In genomic region chr7:25669158-25669557, GRCm38 (mm10) we compare ENCODE assay signal across 29 mouse cellular contexts. TPM values are rescaled to one million over a fixed set of nuclear protein-coding genes. Genes with fewer than 3 reads are reported as not detected.
DNase-seq lines count a peak whose midpoint lies in the region; ATAC-seq and TF ChIP-seq lines count a peak whose summit lies in the region.
"Had no signal": no experiment of that assay in that cellular context is flagged by ENCODE, and none has a peak within 500 bp of the region (broad histone marks: within the 10 kb centered on the region; RNA-seq: fewer than 3 reads in every experiment).

No protein-coding gene starts in this region.

- no peaks in the 10 kb centered on the region for H3K9me3 ChIP-seq in stomach, embryonic 15.5 days
- H3K9me3 ChIP-seq in stomach, postnatal 0 days (ENCODE audit: control insufficient read depth, low read length), result no peaks in the 10 kb centered on the region
- H3K9me3 ChIP-seq: embryonic facial prominence, embryonic 13.5 days; embryonic facial prominence, embryonic 15.5 days; forebrain, embryonic 10.5 days; forebrain, embryonic 12.5 days; G1E had no signal

- WGBS in stomach, embryonic 15.5 days, result 89% methylated on average over 10 of the region's 10 CpGs
- 85% methylated on average over 10 of the region's 10 CpGs for WGBS in stomach, postnatal 0 days

- H3K4me1 ChIP-seq in stomach, embryonic 15.5 days, result no peaks in the 10 kb centered on the region
- no peaks in the 10 kb centered on the region for H3K4me1 ChIP-seq in stomach, postnatal 0 days (replicated peaks; ENCODE audit: control insufficient read depth, insufficient read depth)
- H3K4me1 ChIP-seq: embryonic facial prominence, embryonic 13.5 days; embryonic facial prominence, embryonic 15.5 days; forebrain, embryonic 10.5 days; forebrain, embryonic 12.5 days had no signal

- no peak overlapping the region for H3K4me2 ChIP-seq in stomach, embryonic 15.5 days
- no peak overlapping the region for H3K4me2 ChIP-seq in stomach, postnatal 0 days (replicated peaks; ENCODE audit: low read depth)
- H3K4me2 ChIP-seq: embryonic facial prominence, embryonic 13.5 days; embryonic facial prominence, embryonic 15.5 days; forebrain, embryonic 12.5 days had no signal

- no peak overlapping the region for H3K27ac ChIP-seq in stomach, embryonic 15.5 days
- H3K27ac ChIP-seq in stomach, postnatal 0 days (replicated peaks), result no peak overlapping the region
- H3K27ac ChIP-seq: embryonic facial prominence, embryonic 13.5 days; embryonic facial prominence, embryonic 15.5 days; forebrain, embryonic 10.5 days; forebrain, embryonic 12.5 days had no signal

- no peak overlapping the region for H3K9ac ChIP-seq in stomach, embryonic 15.5 days
- H3K9ac ChIP-seq in stomach, postnatal 0 days (ENCODE audit: low read length), result no peak overlapping the region
- H3K9ac ChIP-seq: embryonic facial prominence, embryonic 13.5 days; embryonic facial prominence, embryonic 15.5 days; forebrain, embryonic 12.5 days had no signal

- H3K36me3 ChIP-seq in stomach, embryonic 15.5 days, result peaks cover 10% of the 10 kb centered on the region; the same call in 1 of the 2 replicates
- H3K36me3 ChIP-seq in stomach, postnatal 0 days (ENCODE audit: control insufficient read depth, insufficient read depth, low read length), result 0 out of 2 replicates have a peak, but pooled peaks cover 5% of the 10 kb centered on the region

- TF ChIP-seq EP300 in stomach, postnatal 0 days (optimal IDR thresholded peaks at IDR 0.05), result no peak

- H3K27me3 ChIP-seq in stomach, embryonic 15.5 days (replicated peaks), result peaks cover 8% of the 10 kb centered on the region; the same call in 1 of the 2 replicates
- no peaks in the 10 kb centered on the region for H3K27me3 ChIP-seq in stomach, postnatal 0 days (ENCODE audit: control insufficient read depth, insufficient read depth, low read length)
- H3K27me3 ChIP-seq: CH12.LX, Patski had no signal

- H3K4me3 ChIP-seq in stomach, embryonic 15.5 days (replicated peaks), result no peak overlapping the region
- no peak overlapping the region for H3K4me3 ChIP-seq in stomach, postnatal 0 days (ENCODE audit: low read depth, low read length)
- H3K4me3 ChIP-seq: embryonic facial prominence, embryonic 13.5 days; embryonic facial prominence, embryonic 15.5 days; erythroblast, embryonic 14.5 days; forebrain, embryonic 10.5 days; forebrain, embryonic 12.5 days had no signal

- 0 out of 2 replicates have a peak, but pooled peaks have one; percentile 8 for ATAC-seq in stomach, embryonic 15.5 days (ENCODE audit: insufficient read depth, low FRiP score, low read depth)
- ATAC-seq in stomach, postnatal 0 days (ENCODE audit: low FRiP score, low TSS enrichment), result no peak
- ATAC-seq in monocyte, adult 5-6 weeks (replicated peaks; ENCODE audit: insufficient number of reproducible peaks, low FRiP score, low TSS enrichment, poor library complexity, severe bottlenecking), result no peak
- ATAC-seq in inflammation-experienced regulatory T-cells, adult 6 months, result no peak
- ATAC-seq: CD4-positive, CD25-positive, alpha-beta regulatory T cell, adult 4 months; forebrain, embryonic 14.5 days; forebrain, embryonic 16.5 days; Patski had no signal

- TF ChIP-seq CTCF in stomach, postnatal 0 days (IDR thresholded peaks at IDR 0.05; ENCODE audit: low read depth), result no peak

- DNase-seq in stomach, postnatal 0 days (ENCODE audit: low spot score), result no peak
- DNase-seq in ES-CJ7 (ENCODE audit: low read depth, low spot score) (peak; percentile 71), R1 (ENCODE audit: low read depth, low spot score) (peak; percentile 62)
- DNase-seq in T-cell, adult 2 months (ENCODE audit: low spot score), result no peak
- DNase-seq: adrenal gland, adult 2 months; adrenal gland, postnatal 10 days; adrenal gland, postnatal 25 days; B cell, adult 2 months; cerebellum, adult 11 months; cerebellum, adult 18-20 months; cerebellum, adult 8-10 months; cerebellum, adult 9-11 months; cerebellum, postnatal 14 days; cerebellum, postnatal 36 days; embryo, embryonic 11 days had no signal

RNA-seq across cellular contexts. Expression of gene Tmem91, which starts 5.8 kb away (rescaled TPM):
- polyA plus RNA-seq in stomach, embryonic 15.5 days (2015; fragmentation: Nextera tagmentation; extraction: Ambion mirVana), result 3.0 and 4.0 TPM in 2 replicates
- polyA plus RNA-seq in stomach, postnatal 0 days (2015; fragmentation: Nextera tagmentation; extraction: Ambion mirVana), result 0.78 and 0.92 TPM in 2 replicates
- total RNA-seq in monocyte, adult 5-6 weeks (2017), result 0.29 to 1.2 TPM (median 0.96 TPM) in 3 replicates
- polyA plus RNA-seq in inflammation-experienced regulatory T-cells, adult 6 months (2017; shearing (Covaris generic)), result 10 to 100 TPM in 2 of 3 experiments, 1 to 10 TPM in 1; 8.2 to 23.6 (median 14.4) TPM
- total RNA-seq: adrenal gland, postnatal 25 days had no signal

RNA-seq across cellular contexts. Expression of gene Exosc5, which starts 10.2 kb away (rescaled TPM):
- polyA plus RNA-seq in stomach, embryonic 15.5 days (2015; fragmentation: Nextera tagmentation; extraction: Ambion mirVana), result 71.8 and 79.8 TPM in 2 replicates
- polyA plus RNA-seq in stomach, postnatal 0 days (2015; fragmentation: Nextera tagmentation; extraction: Ambion mirVana), result 63.8 and 65.1 TPM in 2 replicates
- total RNA-seq in monocyte, adult 5-6 weeks (2017), result 20.9 to 26.6 TPM (median 23.0 TPM) in 3 replicates
- 100 to 1,000 TPM in 2 of 3 experiments, 10 to 100 TPM in 1; 65.5 to 124 (median 103) TPM for polyA plus RNA-seq in inflammation-experienced regulatory T-cells, adult 6 months (2017; shearing (Covaris generic))

RNA-seq across cellular contexts. Expression of gene Bckdha, which starts 10.4 kb away (rescaled TPM):
- 54.5 and 56.8 TPM in 2 replicates for polyA plus RNA-seq in stomach, embryonic 15.5 days (2015; fragmentation: Nextera tagmentation; extraction: Ambion mirVana)
- polyA plus RNA-seq in stomach, postnatal 0 days (2015; fragmentation: Nextera tagmentation; extraction: Ambion mirVana), result 63.8 and 70.3 TPM in 2 replicates
- total RNA-seq in monocyte, adult 5-6 weeks (2017), result 21.4 to 28.0 TPM (median 26.7 TPM) in 3 replicates
- 10 to 100 TPM; 10.5 to 16.7 (median 15.5) TPM for polyA plus RNA-seq in inflammation-experienced regulatory T-cells, adult 6 months (2017; shearing (Covaris generic))

RNA-seq across cellular contexts. Expression of gene B9d2, which starts 11.4 kb away (rescaled TPM):
- 23.2 and 25.3 TPM in 2 replicates for polyA plus RNA-seq in stomach, embryonic 15.5 days (2015; fragmentation: Nextera tagmentation; extraction: Ambion mirVana)
- 11.6 and 12.5 TPM in 2 replicates for polyA plus RNA-seq in stomach, postnatal 0 days (2015; fragmentation: Nextera tagmentation; extraction: Ambion mirVana)
- 29.3 to 50.4 TPM (median 44.2 TPM) in 3 replicates for total RNA-seq in monocyte, adult 5-6 weeks (2017)
- polyA plus RNA-seq in inflammation-experienced regulatory T-cells, adult 6 months (2017; shearing (Covaris generic)), result 10 to 100 TPM; 55.9 to 76.1 (median 57.2) TPM

RNA-seq across cellular contexts. Expression of gene Tgfb1, which starts 17.6 kb away (rescaled TPM):
- polyA plus RNA-seq in stomach, embryonic 15.5 days (2015; fragmentation: Nextera tagmentation; extraction: Ambion mirVana), result 3.9 and 4.1 TPM in 2 replicates
- polyA plus RNA-seq in stomach, postnatal 0 days (2015; fragmentation: Nextera tagmentation; extraction: Ambion mirVana), result 1.4 and 1.6 TPM in 2 replicates
- 59.4 to 115 TPM (median 71.4 TPM) in 3 replicates for total RNA-seq in monocyte, adult 5-6 weeks (2017)
- polyA plus RNA-seq in inflammation-experienced regulatory T-cells, adult 6 months (2017; shearing (Covaris generic)), result 1 to 10 TPM; 4.6 to 6.7 (median 5.4) TPM

Comparison
In these comparisons a context has a peak if more than half of its experiments do, and no peak if none do; other contexts are left out.
1. DNase-seq: peak in ES-CJ7 (single experiment) and R1 (single experiment); none in stomach, postnatal 0 days (single experiment) and T-cell, adult 2 months (single experiment).